Mouse (Mus musculus): ENCODE data around the gene Cep164.
A peak's percentile ranks its signal among the peaks of the same experiment; 100 is the strongest.
"Not testable (repeated sequence)": the region's sequence is repeated elsewhere in the genome, so short reads cannot be mapped to it uniquely, and the experiment has no call there.

The Cep164 gene

DNA sequence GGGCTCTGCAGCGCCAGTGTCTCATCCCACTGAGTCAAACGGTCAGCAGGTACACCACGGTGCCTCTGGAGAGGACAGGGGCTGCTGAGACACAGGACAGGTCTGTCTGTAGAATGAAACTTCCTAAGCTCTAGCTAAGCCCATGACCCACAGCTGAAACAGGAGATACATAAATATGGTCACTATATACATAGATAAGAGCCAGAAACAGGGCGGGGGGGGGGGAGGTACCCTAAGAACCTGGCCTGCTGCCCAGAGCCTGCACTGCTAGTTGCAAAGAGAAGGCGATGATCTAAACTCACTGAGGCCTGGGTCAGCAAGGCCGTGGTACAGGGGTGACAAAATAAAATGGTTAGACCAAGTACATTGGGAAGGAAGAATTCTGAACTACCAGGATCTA lies 40.9 kb downstream of the Cep164 start:
- DNase-seq (ENCODE audit: low spot score in 2 of 2): no peak

DNA sequence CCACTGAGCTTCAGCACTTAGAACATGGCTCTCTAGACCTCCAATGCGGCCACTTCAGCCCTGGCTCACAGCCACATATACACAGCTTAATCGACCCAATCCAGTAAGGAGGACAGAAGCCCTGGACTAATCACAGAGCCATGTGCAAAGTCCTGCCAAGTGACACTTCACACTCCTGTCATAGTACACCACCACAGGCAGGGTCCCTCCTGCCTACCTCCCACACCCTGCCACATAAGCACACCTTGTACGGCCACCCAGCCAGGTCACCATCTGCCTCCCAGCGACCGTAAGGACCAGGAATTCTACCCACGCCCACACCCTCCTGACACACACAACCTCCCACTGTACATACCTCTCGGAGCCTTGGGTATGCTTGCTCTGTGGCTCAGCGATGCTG lies 41.4 kb downstream of the Cep164 start:
- DNase-seq (ENCODE audit: low spot score in 2 of 2): no peak

DNA sequence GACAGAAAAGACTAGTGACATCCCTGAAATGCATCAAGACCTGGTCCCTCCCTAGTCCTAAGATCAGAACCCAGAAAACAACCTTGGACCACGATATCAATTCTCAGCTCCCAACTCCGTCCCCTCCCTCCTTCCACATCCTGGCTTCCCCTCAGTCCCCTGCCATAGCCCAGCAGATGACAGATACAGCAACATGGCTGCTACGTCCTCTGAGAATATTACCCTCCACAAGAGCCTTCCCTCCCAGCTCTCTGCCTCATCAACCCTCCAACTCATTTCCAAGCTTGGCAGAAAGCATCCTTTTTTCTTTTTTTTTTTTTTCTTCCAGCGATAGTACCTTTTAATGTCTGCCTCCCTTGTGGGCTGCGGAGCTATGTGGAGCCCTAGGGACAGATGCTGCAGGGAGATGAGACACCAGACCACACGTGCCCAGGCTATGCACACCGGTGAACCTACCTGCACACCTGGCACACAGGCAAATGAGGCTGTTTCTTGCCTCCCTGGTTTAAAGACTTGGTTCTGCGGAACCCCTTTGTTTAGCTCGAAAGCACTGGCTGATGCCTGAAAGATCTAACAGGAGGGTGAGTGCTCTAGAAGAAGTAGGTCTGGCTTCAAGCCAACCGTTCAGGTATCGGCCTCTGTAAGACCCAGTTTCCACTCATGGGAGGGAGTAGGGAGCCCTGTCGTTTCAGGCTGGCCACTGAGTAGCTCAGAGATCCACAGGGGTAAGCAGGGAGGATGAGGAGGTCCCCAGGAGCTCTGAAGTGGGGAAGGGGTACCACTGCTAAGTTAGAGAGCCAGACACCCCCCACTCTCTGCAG lies 45.0 kb downstream of the Cep164 start:
- DNase-seq (ENCODE audit: low spot score in 2 of 2): no peak

DNA sequence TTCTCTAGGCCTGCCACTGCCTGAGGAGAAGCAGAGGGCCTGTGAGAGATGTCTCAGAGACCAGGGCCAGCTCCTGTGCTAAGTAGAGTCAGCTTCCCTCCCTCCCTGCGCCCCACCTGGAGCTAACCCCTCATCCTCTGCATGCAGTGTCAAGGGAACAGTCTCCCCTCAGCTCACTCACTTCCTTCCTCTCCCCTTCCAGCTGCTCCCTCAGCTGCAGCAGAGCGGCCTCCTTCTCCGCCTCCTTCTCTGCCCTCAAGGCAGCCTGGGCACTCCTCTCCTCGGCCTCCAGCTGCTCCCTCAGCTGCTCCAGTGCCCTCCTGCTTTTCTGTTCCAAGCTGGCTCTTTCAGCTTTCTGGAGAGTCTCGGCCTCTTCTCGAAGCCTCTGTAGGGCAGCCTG lies 49.3 kb downstream of the Cep164 start:
- DNase-seq (ENCODE audit: low spot score in 2 of 2): no peak

DNA sequence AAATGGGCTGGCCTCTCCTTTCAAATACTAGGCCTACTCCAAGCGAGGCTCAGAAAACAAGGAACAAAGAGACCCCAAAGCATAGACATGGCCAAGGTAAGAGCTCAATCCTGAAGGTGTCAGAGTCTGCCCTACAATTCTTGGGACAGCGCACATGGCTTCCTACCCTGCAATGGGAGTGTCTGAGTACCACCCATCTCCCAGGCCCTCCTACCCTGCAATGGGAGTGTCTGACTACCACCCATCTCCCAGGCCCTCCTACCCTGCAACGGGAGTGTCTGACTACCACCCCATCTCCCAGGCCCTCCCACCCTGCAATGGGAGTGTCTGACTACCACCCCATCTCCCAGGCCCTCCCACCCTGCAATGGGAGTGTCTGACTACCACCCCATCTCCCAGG lies 52.3 kb downstream of the Cep164 start:
- DNase-seq (ENCODE audit: low spot score in 2 of 2): not testable (repeated sequence)

DNA sequence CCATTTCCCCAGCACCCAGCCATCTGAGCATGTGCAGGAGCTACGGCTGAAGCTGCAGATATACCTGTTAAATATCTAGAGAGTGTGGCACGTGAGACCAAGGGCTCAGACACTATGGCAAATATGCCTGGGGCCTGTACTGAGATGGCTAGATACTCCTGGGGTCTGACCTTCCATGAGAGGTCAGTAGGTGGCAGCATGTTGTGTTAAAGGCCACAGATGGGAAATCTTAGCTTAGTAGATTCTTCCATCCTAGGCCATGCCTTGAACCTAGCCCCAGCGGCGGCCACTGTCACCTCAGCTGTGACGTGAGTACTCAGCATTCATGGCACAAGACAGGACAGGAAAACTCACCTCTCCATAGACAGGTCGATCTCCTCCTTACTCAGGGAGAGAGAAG lies 54.4 kb downstream of the Cep164 start:
- DNase-seq (ENCODE audit: low spot score in 2 of 2): no peak

DNA sequence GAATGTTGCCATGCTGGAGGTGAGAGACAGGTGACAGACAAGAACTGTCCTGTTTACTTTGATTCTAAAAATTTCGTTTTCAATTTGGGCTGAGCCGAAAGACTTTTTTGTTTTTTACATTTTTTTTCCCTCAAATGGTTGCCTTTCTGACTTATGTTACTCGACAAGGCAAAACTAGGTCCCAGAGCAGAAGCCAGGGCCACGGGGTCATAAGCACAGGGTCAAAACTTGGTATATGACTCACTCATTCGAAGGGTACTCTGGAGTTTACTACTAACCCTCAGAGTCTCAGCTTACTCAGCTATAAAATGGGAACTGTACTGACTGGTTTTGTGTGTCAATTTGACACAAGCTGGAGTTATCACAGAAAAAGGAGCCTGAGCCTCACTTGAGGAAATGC lies 58.9 kb downstream of the Cep164 start:
- no peak for DNase-seq (ENCODE audit: low spot score in 2 of 2)

DNA sequence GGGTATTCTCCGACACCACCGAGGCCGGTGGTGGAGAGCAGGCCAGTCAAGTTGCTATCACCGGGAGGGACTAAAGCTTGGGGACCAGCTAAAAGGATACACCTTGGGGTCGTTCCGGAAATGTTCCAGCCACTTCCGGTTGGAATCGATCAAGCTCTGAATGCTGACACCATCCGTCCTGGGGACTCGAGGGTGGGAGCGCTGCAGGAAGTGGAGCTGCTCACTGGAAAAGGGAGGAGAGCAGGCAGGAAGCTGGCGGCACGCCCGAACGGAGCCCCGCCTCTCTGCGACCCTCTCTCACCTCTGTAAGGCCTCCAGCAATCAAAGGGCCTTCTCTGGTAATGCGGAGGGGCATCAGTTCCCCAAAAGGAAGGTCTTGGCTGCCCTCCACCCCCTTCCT lies 60.1 kb downstream of the Cep164 start:
- no peak for DNase-seq (ENCODE audit: low spot score in 2 of 2)

DNA sequence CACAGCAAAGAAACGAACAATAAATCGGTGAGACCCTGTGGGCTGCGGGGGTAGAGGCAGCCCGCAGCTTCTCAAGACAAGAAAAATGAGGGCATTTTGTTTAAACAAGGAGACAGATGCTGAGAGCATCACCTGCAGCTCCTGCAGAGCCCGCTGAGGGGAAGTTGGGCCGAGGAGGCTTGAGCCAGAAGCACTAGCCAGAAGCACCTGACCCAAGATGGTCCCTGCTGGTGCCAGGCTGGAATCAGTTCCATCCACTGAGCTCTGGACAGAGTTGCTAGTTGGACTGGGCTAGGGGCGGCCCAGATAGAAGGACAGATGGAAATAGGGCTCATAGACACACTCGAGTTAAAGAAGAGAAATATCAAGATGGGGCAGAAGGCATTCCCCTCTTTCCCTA lies 61.3 kb downstream of the Cep164 start:
- no peak for DNase-seq (ENCODE audit: low spot score in 2 of 2)

DNA sequence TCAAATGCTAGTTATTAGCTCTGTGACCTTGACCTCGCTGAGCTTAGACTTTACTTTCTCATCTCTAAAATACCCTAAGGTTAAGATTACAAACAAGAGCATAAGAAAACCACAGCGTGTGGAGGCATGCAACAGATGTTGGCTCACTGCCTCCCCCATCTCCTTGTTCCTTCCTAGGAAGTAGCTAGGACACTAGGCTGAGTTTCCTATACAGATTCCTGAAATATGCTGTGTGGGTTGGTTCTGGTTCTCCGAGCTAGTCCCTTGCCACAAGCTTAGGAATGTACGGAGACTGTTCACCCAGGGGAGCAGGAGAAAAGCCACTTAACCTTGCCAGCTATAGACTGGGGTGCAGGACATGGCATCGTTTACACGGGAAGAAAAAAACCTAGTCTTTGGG lies 62.3 kb downstream of the Cep164 start:
- no peak for DNase-seq (ENCODE audit: low spot score in 2 of 2)

DNA sequence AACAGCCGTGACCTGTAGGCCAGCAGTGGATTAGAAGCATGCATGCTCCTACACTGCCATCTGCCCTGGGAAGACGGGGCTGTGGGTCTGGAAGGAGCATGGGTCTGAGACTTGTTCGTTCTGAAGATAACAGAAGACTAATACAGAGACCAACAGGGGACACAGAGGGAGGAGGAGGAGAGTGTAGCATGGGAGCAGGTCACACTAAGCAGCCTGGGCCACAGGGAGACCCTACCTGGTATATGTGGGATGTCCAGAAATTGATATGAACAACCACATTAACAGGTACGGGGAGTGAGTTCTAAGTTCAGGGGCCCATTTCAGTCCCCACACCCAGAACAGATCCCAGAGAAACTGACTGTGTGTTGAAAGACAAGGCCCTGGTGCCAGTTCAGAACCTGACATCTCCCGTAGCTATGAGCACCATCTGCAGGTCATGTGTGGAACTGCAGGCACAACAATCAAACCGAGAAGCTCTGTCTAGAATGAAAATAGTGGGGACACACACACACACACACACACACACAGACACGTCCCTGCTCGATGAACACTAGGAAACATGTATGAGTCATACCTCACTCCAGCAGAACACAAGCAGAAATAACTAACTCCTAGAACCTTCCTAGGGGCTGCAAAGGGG lies 73.9 kb downstream of the Cep164 start:
- peak; percentile 86 to 91 for DNase-seq (ENCODE audit: low spot score in 2 of 2)

DNA sequence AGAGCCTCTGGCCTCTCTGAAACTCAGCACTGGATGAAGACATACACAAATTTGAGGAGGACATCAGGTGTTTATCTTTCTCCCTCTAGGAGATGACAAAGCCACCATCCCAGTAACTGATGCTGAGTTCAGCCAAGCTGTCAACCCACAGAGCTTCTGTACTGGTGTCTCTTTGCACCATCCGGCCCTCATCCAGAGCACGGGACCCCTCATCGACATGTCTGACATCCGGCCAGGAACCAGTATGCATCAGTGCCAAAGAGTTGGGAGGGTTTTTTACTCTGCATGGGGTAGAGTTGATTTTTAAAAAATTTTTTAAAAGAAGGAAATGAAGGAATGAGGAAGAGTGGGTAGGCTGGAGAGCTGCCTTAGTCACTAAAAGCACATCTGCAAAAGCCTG lies 78.6 kb downstream of the Cep164 start:
- no peak for DNase-seq (ENCODE audit: low spot score in 2 of 2)

DNA sequence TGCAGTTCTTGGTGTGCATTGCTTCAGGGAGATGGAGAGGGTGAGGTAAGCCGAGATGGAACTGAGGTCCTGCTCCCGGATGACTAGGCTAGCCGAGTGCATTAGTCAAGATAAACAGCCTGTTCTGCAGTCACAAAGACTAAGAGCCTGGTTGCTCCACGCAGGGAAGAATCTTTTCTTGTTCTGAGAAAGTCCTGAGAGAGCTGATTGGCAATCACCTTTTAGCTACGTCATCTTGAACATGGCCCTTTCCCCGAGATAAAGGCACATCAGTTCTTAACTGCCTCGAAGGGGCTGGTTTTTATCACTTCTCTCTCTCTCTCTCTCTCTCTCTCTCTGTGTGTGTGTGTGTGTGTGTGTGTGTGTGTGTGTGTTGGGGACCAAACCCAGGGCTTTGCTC lies 83.0 kb downstream of the Cep164 start:
- DNase-seq (ENCODE audit: low spot score in 2 of 2): no peak

DNA sequence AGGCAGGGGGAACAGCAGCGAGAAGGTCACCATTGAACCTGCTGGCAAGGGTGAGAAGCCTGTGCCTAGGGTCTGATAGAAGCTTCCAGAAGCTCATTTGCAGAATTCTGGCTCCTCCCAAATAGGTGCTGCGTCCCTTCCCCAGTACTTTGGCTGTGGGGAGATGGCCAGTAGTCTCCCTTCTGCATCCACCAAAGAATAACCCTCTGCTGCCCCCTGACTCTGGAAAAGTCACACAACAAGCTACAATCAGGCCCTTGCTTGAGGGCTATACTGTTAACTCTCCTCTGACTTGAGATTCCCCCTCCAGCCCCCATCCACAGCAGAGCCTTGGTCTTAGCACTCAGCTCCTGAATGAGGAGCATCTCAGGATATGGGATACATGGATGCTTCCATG lies 87.9 kb downstream of the Cep164 start:
- DNase-seq (ENCODE audit: low spot score in 2 of 2): no peak

DNA sequence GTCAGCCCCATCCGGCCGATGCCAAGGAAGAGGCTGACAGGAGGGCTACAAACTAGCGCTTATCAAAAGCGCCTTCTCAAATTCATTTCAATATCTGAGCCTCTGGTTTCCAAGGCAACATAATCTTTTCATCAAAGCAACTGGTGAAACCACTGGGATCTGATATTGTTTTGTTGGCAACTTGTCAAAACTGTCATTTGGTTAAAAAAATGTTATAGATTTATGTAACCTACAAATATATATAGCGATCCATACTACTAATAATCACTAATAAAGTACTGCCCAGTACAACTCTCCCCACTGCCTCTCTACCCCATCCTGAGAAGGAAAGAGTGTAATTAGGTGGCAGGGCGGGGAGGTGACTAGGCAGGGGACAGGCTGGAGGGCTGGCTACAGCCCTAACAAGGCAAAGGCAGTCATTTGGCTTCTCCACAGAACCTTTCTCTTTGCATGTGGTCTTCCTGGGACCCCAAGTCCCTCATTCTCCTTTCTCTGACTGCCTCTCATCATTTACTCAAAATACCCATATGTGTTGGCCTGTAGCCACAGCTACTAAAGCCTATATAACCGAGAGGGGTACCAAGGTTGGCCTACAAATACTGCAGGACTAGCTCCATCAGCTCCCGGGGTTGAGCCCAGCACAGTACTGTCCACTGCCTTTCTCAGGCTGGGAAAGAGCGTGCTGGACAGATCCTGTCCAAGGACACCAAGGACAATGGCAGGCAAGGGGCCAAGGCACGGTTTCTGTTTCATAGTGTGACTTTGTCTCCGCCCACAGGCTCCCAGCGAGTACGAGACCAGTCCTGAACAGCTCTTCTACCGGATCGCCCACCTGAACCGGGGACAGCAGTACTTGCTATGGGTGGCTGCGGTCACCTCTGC lies 88.5 kb downstream of the Cep164 start:
- peak in 1 of 2 experiments; percentile 53 for DNase-seq (ENCODE audit: low spot score in 2 of 2)

DNA sequence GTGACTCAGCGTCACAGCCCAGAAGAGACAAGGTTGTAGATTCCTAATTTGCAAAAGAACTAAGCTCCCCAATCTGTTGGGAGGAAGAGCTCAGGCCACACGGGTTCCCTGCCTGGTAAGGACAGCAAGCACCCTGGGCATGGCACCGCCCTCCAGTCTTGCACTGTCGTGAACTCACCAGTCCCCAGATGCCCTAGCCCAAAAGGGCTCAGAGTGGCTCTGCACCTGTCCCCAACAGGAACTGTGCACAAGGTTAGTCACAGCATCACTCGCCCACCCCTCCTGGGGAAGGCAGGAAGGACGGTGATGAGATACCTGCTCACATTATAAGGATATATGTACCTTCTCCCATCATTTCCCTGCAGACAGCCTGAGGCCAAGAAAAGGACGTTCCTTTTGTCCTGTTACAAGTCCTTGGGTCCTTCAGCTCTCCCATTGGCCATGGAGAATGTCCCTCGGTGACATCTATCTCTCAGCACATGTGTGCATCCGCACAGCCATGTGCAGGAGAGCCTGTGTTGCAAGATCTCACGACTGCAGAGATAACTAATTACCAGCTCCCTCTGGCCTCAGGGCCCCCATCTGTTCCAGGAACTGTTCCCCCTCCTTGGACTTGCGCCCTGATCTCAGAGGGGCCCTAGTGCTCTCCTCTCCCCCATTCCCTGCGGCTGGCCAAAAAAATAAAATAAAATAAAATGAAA lies 89.3 kb downstream of the Cep164 start:
- no peak for DNase-seq (ENCODE audit: low spot score in 2 of 2)

DNA sequence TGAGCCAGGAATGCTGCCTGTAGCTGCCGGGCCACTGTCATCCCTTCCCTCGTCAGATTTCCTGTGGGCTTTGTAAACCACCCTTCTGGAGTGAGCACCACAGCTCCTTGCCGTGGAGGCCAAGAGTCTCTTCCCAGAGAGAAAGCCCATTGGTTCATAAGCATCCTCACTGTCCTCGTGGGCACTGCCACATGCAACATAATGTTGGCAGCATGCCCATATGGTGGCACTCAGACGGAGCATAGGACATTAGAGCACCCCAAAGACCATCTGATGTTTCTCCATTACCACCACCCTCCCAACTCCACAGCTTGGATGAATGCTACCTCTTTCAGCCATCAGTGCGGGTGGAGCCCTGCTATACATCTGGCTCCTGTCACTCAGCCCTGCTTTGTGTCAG lies 95.2 kb downstream of the Cep164 start:
- DNase-seq (ENCODE audit: low spot score in 2 of 2): no peak

DNA sequence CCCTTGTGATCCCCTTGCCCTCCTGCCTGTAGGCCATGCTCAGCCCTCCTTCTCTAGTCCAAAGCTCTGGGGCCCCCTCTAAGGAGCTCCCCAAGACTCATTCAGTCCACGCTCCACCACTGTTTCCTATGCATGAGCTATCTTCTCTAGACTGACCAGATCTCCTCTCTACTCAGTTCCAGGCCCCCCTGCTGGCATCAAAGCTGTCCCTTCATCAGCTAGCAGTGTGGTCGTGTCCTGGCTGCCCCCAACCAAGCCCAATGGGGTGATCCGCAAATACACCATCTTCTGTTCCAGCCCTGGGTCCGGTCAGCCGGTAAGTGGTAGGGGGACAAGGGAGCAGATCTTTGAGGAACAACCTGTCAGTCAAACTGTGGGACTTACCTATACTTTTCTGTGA lies 96.6 kb downstream of the Cep164 start:
- no peak for DNase-seq (ENCODE audit: low spot score in 2 of 2)

DNA sequence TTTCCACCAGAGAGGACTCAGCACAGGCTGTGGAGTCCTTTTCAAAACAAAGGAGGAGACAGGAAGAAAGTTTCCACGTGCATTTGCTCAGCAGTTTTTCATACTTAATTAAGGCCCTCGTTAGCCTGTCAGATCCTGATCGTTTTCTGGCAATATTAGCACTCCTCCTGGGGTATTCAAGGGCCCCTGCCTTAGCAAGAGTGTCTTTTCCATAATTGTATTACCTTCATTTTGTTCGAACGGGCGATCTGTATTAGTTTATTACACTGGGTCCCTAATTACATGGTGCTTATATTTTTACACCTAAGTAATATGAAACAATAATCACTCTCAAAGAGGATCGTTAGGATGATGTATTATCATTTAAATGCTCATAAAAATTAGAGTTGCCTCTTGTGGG lies 108.5 kb downstream of the Cep164 start:
- no peak for DNase-seq (ENCODE audit: low spot score in 2 of 2)
